Mouse (Mus musculus) cerebellum, postnatal 25 days (tissue): Measurements from ENCODE around the gene Opalin.

Experiments used
- DNase-seq, 2 experiments: peaks; one replicate each; pipeline ENCODE4 v3.0.0; 2021; ENCODE audit warnings: mixed read lengths in 2 of 2

Opalin gene

GRCm38 (mm10) chr19:41071500-41071899, 5.4 kb downstream of the Opalin start:
- DNase-seq = peak; percentile 86 to 91

DNA sequence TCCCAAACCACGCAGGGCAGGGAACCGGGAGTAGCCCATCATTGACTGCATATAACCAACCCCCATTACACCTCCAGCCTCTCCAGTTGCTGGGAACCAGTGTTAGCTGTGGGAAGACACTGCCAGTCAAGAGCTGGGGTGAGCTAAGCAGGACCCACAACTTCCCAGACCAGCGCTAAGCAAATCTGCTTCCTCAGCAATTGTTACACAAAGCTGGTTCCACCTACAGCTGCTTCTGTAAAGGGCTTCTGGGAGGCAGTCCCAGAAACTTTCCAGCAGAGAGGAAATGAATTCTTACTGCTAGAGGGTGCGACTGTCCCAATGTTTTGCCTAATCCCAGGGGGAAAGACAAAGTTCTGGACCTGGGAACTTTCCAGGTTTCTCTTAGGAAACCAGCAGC, 22.2 kb downstream of the Opalin start:
- no peak for DNase-seq

GRCm38 (mm10) chr19:41053530-41053929, 23.4 kb downstream of the Opalin start:
- peak in 1 of 2 experiments; percentile 23 for DNase-seq

DNA sequence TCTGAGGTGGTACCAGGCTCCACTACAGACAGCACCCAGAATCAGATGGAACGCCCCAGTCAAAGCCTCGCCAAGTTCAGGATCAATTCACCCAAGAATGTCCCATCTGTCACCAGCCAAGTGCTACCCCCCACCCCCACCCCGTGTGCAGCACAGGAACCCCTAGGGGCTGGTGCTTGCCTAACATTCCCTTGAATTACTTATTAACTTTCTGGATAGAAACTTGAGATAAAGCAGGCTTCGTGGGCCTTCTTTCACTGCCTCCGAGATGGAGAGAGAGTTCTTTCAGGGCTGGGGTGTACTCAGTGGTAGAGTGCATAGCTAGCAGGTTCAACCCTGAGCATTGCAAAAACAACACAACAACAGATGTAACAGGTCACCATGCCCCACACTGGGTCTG, 24.7 kb downstream of the Opalin start:
- DNase-seq = no peak

GRCm38 (mm10) chr19:41051714-41052113, 25.2 kb downstream of the Opalin start:
- no peak for DNase-seq

DNA sequence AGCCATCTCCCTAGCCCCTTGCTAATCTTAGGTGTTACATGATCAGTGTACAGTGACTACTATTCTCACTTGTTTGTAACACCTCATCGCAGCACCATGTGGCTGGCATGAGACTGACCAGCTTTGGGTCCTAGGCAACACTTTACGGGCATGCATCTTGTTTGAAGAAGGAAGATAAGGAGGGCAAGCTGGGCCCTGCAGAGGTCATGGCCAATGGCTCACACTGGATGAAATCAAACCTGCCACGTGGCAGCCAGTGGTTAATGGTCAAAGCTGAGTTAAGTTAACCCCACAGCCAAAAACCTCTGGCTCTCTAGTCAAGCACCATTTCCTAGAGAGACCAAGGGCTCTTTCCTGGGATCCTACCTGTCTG, 28.7 kb downstream of the Opalin start:
- no peak for DNase-seq

DNA sequence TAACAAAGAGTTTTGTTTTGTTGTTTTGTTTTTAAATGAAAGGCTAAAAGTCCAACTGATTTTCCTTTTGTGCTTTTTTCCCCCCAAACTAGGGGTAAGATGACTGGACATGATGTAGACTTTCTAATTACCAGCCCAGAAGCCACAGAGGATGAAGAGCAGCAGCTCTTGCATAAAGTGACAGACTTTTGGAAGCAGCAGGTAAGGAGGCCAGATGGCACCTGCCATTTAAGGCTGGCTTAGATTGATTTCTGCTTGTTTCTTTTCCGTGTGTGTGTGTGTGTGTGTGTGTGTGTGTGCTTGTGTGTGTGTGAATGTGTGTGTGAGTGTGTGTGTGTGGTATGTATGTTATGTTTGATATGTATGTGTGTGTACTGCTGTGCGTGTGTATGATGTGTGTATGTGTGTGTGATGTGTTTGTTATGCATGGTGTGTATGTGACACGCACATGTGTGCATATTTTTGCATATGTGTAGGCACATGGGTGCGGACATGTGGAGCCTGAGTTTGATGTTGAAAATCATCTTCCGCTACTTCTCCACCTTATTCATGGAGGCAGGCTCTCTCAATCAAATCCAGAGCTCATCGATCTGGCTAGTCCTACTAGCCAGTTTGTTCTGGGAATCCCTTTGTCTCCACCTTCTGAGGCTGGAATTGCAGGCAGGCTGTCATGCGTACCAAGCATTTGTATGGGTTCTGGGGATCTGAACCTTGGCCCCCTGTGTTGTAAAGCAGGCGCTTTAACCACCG, 29.3 kb downstream of the Opalin start:
- peak in 1 of 2 experiments; percentile 25 for DNase-seq

DNA sequence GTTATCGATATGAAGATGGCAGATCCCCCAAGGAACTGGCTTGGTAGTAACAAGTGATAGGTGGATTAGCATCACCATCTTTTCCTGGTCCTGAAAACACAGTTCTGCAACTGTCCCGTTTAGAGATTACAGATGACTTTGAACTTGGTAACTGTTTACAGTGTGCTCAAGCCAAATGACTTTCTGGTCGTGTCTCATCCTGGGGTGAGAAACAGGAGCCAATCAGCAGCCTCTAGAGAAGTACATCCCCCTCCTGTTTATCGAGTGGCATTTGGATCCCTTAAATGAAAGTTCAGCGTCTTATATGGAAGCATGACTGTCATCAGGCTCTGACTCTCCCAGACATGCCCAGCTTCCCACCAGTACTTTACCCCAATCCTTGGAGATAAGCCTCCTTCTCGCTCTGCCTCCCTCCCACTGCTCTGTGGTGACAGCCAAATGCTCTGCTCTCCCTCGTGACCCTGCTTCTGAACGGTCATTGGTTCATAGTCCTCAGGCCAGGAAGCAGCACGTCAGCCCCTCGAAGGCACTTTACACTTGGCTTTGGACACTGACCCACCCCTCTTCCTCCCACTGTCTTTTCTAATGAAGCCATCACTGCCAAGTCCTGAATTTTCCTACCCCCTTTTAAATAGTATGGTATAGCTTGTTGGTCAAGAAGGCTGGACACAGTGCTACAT, 31.7 kb downstream of the Opalin start:
- DNase-seq = no peak

DNA sequence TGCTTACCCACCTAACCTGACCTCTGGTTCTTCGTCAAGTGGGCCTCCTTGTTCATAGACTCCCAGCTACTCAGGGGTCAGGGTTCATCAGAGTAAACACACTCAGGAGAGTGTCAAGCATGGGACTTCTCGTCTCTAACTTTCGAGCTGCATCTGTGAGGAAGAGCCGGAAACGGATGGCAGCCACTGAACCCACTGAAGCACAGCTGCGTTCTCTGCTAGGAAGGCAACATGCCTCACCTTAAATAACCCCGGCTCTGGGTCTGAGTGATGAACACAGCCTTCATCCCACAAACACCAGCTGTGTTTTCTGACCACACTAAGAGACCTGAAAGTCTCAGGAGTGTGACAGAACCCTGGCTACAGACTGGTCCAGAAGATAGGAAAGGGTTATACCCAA, 37.8 kb downstream of the Opalin start:
- DNase-seq = no peak

GRCm38 (mm10) chr19:41035809-41036551, 40.9 kb downstream of the Opalin start:
- DNase-seq = no peak

DNA sequence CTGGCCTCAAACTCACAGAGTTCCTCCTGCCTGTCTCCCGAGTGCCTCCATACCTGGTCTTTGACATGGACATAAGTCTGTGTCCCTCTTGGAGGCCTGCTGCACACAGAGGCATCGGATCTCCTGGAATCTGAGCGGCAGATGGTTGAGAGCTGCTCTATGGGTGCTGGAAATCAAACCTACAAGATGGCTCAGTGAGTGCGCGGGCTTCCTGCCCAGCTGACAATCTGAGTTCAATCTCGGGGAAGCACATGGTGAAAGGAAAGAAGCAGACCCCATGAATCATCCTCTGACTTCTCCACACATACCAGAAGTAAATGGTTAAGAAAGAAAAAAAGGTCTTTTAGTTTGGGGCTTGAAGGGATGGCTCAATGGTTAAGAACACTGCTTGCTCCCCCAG, 45.0 kb downstream of the Opalin start:
- no peak for DNase-seq

DNA sequence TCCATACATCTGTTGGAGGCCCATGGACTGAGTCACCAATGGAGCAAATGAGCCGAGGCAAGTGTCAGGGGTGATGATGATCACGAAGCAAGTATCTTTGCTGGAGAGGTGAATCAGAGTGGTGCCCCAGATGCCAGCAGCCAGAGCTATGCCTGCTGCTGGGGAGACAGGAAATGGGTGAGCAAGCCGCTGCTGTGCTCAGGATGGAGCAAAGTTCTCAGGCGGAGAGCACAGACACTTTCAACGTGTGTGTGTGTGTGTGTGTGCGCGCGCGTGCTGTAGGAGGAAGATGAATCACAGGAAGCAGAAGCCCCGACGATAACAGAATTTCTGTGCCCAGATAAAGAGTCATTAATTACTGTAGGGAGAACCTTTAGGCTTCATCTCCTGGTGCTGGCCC, 45.9 kb downstream of the Opalin start:
- DNase-seq = no peak

GRCm38 (mm10) chr19:41030161-41030560, 46.8 kb downstream of the Opalin start:
- DNase-seq = no peak

- no peak for DNase-seq
Observed at GRCm38 (mm10) chr19:41029219-41029618, 47.7 kb downstream of the Opalin start, which contains the start of gene Dntt. TSS of gene Dntt (plus strand) at chr19:41029275.

DNA sequence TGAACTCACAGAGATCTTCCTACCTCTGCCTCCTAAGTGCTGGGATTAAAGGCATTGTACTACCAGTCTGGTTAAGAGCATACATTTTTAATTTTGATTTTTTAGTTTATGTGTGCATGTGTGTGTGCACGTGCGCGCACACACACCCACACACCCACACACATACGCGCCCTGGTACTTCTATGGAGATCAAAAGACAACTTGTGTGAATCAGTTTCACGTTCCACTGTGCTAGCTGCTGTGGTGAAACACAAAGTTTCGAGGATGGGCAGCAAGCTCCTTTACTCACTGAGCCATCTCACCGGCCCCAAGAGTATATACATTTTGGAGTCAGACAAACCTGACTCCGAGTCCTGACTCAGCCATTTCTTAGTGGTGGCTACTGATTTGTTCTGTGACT, 49.3 kb downstream of the Opalin start:
- DNase-seq = no peak

DNA sequence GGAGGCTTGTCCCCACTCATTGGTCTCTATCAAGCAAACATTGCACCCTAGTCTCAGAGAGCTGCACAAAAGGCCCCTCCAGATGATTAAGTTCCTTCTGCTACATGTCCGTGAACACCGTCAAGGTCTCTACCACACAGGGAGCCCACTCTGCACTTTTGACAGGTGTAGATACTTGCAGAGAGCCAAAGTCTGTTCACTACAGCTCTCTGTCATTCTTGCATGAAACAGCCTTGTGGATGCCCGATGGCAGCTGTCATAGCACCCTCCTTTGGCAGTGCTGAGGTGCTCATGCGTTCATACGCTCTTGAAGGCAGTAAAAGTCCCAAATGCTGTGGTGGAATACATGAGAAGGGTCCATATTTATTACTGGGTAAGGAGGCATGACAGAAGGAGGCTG, 49.9 kb downstream of the Opalin start:
- no peak for DNase-seq

- no peak for DNase-seq
Observed at GRCm38 (mm10) chr19:41026551-41026950, 50.4 kb downstream of the Opalin start.

- DNase-seq = no peak
Observed at GRCm38 (mm10) chr19:41022244-41022643, 54.7 kb downstream of the Opalin start.

DNA sequence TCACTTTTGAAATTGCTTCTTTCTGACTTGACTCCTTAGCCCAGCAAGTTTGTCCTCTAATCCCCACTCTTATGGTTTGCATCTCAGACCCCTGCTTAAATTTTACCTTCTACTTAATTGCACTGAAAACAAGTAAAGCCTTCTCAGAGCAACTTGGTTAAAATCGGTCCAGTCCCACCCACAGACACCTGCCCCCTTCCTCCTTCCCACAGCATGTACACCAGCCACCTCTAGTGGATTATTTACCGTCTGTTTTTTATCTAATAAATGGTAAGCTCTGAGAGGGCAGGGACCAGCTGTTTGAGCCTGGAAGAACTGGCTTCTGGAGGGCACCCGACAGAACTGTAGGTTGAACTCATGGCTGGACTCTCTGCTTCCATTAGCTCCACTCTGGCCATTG, 56.4 kb downstream of the Opalin start:
- no peak for DNase-seq

GRCm38 (mm10) chr19:41019164-41019675, 57.7 kb downstream of the Opalin start:
- DNase-seq = no peak

DNA sequence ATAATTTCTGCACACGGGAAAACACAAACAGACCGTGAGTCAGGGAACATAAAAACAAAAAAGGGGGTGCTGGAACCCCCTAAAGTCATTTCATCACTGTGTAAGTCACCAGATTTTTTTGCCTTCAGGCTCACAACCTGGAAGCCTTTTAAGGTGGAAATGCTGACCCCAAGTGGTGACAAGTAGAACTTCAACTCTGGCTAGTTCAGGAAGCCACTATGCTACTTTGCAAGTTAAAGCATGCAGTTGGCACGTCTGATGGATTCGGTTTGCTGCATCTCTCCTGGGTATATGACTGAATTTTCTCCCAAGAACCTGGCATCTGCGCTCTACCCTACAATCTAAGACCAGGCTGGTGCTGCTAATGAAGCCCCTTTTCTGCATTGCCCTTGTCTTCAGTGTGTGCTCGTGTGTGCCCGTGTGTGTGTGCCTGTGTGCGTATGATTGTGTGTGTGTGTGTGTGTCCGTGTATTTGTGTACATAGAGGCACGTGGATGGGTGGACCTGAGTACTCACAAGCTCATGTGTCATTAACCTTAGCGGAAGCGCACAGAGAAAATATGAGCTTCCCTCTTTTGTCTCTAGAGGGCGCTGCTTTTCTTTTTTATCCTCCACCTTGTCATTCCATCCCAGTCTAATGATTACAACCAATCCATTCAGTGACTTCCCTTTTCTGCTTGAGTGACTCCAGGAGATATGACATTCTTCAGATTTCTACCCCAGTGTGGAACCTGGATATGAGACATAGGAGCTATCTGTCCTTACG, 60.8 kb downstream of the Opalin start:
- DNase-seq = peak; percentile 32 to 65

GRCm38 (mm10) chr19:41014003-41014402, 62.9 kb downstream of the Opalin start:
- no peak for DNase-seq

DNA sequence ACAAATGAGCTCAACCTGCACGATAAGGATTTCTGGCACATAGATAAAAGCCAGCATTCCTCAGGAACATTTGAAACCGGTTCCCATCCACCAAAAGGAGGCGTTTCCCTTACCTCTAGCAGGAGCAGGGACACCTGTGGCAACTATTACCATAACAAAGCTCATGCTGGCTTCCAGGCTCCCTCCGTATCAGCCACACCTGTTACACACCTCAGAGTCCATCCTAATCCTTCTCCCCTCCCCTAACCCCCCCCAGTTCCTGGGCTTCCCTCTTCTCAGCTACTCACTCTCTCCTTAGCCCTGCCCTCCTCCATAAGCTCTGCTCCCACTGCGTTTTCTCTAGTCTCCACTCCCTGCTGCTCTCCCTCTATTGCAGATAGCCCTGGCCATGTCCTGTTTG, 63.3 kb downstream of the Opalin start:
- DNase-seq = no peak
